Mouse (Mus musculus) left cerebral cortex, adult 8-10 months (tissue): ENCODE results near the gene Adipor1. TPM values are rescaled to one million over a fixed set of nuclear protein-coding genes. Genes with fewer than 3 reads are reported as not detected.

Experiments
- total RNA-seq, 4 experiments: library from RNA; stranded (reverse); gene quantifications; 2 replicates each; pipeline ENCODE4 v1.2.4; 2022

Adipor1 gene
- total RNA-seq, 4 experiments from 2014 or later, result 55.4 to 62.1 (median 57.5) TPM

Other genes with a start within 250 kb of the Adipor1 start
- 10 to 100 TPM; 15.8 to 28.9 (median 21.5) TPM for gene Chil1, start 233.2 kb upstream of the Adipor1 start, total RNA-seq
- gene Mybph, start 221.9 kb upstream of the Adipor1 start, total RNA-seq, result under 1 TPM in 3 of 4 experiments, not detected in 1; 0.18 to 0.28 (median 0.20) TPM
- 100 to 1,000 TPM; 153 to 168 (median 165) TPM for gene Adora1, start 179.9 kb upstream of the Adipor1 start, total RNA-seq
- not detected for gene Myog, start 125.4 kb upstream of the Adipor1 start, total RNA-seq
- 10 to 100 TPM; 51.1 to 57.9 (median 55.8) TPM for gene Ppfia4, start 82.5 kb upstream of the Adipor1 start, total RNA-seq
- gene Tmem183a, start 53.4 kb upstream of the Adipor1 start, total RNA-seq, result 10 to 100 TPM; 50.0 to 66.6 (median 59.1) TPM
- gene 4933406M09Rik, start 29.4 kb upstream of the Adipor1 start, total RNA-seq, result not detected
- gene Cyb5r1, start 9.8 kb upstream of the Adipor1 start, total RNA-seq, result 10 to 100 TPM; 22.7 to 30.1 (median 25.8) TPM
- 10 to 100 TPM; 35.5 to 39.8 (median 36.9) TPM for gene Klhl12, start 40.2 kb downstream of the Adipor1 start, total RNA-seq
- 10 to 100 TPM; 22.6 to 25.0 (median 23.0) TPM for gene Rabif, start 79.3 kb downstream of the Adipor1 start, total RNA-seq
- gene Mgat4e, start 134.3 kb downstream of the Adipor1 start, total RNA-seq, result not detected
- 10 to 100 TPM; 61.2 to 67.6 (median 63.5) TPM for gene Kdm5b, start 144.8 kb downstream of the Adipor1 start, total RNA-seq
- gene Syt2, start 231.3 kb downstream of the Adipor1 start, total RNA-seq, result 10 to 100 TPM; 60.7 to 89.7 (median 76.4) TPM